Mouse (Mus musculus) heart, adult 11 months (tissue): Measurements from ENCODE around the gene Daam2.
A peak's percentile ranks its signal among the peaks of the same experiment; 100 is the strongest.

Experiments
- DNase-seq: peaks from one replicate; pipeline ENCODE4 v3.0.0; 2022

The Daam2 gene

GRCm38 (mm10) chr17:49530215-49530614 lies 33.9 kb downstream of the Daam2 start:
- DNase-seq = no peak

- no peak for DNase-seq
Measured at GRCm38 (mm10) chr17:49528503-49529205, 35.5 kb downstream of the Daam2 start.

- no peak for DNase-seq
Measured at GRCm38 (mm10) chr17:49528033-49528432, 36.1 kb downstream of the Daam2 start.

GRCm38 (mm10) chr17:49526566-49526965 lies 37.6 kb downstream of the Daam2 start:
- DNase-seq = no peak

GRCm38 (mm10) chr17:49525911-49526310 lies 38.2 kb downstream of the Daam2 start:
- DNase-seq = no peak

- DNase-seq = no peak
Measured at GRCm38 (mm10) chr17:49524584-49524983, 39.6 kb downstream of the Daam2 start.

DNA sequence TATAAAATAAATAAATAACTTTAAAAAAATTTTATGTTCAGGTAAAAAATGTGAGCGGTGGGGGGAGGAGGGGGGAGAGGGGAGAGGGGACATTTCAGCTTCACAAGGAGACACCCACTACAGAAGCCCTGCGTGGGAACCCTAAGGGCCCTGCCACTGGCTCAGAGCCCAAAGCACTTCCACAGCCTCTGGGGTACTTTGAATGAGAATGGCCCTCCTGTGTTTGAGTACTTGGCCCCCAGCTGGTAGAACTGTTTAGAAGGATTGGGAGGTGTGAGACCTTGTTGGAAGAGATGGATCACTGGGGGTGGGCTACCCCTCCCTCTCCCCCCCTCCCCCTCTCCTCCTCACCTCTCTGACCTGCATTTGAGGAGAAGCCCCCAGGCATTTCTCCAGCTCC lies 41.7 kb downstream of the Daam2 start:
- DNase-seq = no peak

DNA sequence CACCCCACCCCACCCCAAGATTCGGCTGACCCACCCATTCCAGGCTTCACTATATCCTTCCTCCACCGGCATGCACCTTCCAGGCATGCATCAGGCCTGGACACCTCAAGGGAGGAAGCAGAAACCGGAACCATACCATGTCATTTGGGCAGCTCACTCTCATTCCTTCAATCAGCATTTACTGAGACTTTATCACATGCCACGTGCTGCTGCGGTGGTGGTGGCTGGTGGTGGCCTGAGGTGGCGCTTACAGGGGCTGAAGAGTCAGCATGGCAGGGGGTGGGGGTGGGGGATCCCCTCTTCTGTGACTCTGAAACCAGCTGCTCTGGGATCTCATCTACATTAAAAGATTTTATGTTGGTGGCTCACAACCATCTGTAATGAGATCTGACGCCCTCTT lies 42.1 kb downstream of the Daam2 start:
- no peak for DNase-seq

GRCm38 (mm10) chr17:49520674-49521073 lies 43.5 kb downstream of the Daam2 start:
- no peak for DNase-seq

- DNase-seq = peak; percentile 97
Measured at GRCm38 (mm10) chr17:49519576-49520247, 44.4 kb downstream of the Daam2 start.

- DNase-seq = no peak
Measured at GRCm38 (mm10) chr17:49517091-49517490, 47.1 kb downstream of the Daam2 start.

DNA sequence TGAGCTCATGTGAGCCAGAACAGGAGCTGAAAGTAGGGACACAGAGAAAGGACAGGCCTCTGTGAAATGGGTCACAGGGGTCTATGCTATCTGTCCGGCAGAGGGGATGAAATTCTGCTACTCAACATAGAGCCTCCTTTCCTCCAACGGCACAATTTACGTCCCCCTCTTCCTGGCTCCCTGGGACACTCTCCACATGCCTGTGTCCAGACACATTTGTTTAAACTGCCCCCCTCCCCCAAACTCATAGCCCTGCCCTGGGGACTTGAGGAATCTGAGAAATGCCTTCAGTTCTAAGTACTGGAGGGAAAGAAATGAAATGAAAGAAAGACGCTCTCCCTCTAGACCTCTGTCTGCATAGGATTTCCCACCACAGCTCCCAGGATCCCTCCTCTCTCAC lies 48.5 kb downstream of the Daam2 start:
- peak; percentile 91 for DNase-seq

DNA sequence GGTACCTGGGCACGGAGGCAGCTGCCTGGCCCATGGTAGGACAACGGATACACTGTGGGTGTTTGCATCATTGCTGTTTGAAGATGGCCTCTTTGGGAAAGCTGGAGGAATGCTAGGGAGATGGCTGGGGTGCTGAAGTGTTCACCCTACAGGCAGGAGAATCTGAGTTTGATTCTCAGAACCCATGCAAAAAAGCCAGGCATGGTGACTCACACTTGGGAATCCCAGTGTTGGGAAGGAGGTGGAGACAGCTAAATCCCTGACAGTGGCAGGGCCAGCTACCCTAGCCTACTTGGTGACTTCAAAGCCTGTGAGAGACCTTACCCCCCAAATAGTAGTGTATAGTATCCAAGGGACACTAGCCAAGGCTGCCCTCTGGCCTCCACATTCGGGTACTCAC lies 49.0 kb downstream of the Daam2 start:
- no peak for DNase-seq

- no peak for DNase-seq
Measured at GRCm38 (mm10) chr17:49512671-49513085, 51.5 kb downstream of the Daam2 start.

- no peak for DNase-seq
Measured at GRCm38 (mm10) chr17:49509431-49509830, 54.7 kb downstream of the Daam2 start.

DNA sequence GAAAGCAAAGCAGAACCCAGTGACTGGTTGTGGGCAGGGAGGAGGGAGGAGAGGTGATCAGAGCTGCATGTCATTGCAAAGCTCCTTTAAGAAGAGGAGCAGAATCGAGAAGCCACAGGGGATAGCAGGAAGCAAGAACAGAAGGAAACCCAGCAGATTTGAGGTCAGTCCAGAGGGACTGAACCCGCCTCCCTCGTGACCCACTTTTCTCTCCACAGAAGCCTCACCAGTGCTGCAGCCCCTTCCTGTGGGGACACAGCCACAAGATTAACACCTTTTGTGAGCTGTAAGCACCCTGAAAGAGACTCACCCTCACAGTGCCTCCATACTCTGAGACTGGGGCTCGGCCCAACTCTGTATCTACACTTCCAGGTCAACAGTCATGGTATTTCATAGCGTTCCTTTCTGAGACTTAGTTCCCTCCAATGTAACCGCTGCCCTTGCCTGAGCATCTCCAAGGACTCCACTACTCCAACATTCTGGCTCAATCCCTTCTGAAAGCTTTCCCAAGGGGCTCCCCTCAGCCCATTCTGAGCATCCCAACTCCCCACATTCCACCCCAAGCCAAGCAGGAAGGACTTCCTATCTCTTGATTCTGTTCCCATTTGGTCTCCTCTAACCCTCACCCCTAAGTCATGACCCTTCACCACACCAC lies 60.8 kb downstream of the Daam2 start:
- peak; percentile 95 for DNase-seq

DNA sequence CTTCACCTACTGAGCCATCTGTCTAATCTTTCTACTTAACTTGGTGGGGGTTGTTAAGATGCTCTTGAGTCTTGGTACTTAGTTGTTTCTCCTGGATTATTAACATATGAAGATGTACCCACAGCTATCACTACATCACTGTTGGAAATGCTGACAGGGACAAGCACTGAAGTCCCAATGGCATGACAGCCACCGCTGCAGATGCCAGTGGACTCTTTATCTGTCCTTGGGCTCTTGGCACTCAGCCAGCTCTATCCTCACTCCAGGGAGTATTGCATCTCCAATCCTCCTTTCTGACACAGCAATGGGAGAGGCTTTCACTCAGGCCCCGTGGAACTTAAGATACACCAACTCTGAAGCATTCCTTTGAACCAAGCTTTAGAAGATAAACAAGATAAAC lies 63.9 kb downstream of the Daam2 start:
- DNase-seq = no peak

- no peak for DNase-seq
Measured at GRCm38 (mm10) chr17:49499635-49500034, 64.5 kb downstream of the Daam2 start.

GRCm38 (mm10) chr17:49498169-49498568 lies 66.0 kb downstream of the Daam2 start:
- no peak for DNase-seq

GRCm38 (mm10) chr17:49493276-49493675 lies 70.9 kb downstream of the Daam2 start:
- DNase-seq = no peak

DNA sequence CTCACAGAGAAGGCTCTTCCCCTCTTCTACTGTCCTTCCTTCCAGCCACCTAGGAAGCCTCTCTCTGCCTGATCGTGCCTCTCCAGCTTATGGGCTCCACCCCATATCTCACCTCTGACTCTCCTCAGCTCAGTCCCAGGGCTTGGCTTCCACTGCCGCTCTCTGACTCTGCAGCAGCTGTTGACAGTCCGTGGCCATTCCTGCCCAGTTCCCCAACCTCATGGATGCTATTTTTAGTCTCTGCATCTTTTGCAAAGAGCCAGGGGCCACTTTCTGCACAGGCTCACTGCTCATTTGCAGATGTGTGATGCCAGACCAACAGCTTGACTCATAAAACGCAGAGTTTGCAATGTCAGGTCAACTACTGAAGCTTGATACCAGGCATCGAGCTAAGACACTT lies 75.0 kb downstream of the Daam2 start:
- DNase-seq = peak; percentile 96

DNA sequence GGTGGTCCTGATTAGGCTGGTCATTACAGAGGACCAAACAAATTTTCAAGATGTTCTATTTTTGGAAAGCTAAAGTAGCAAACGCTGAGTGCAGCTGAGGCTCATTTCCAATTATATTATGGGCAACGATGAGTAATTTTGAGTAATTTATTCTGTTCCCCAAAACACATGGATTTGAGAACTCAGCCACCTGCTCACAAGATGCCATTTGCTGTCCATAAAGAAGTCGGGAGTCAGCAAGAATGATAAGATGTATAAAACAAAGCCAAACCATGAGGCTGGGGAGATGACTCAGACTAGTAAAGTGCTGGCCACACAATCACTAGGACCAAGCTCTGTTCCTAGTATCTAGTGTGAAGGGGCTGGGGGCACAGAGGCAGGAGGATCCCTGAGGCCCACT lies 79.7 kb downstream of the Daam2 start:
- no peak for DNase-seq

- no peak for DNase-seq
Measured at GRCm38 (mm10) chr17:49481876-49482275, 82.3 kb downstream of the Daam2 start.

- DNase-seq = no peak
Measured at GRCm38 (mm10) chr17:49477370-49477769, 86.8 kb downstream of the Daam2 start.
